Mouse (Mus musculus) cerebellum, postnatal 36 days (tissue): ENCODE data around the gene Gphn.
"Not testable (repeated sequence)": the region's sequence is repeated elsewhere in the genome, so short reads cannot be mapped to it uniquely, and the experiment has no call there.

Experiments used
- DNase-seq, 2 experiments: peaks; one replicate each; pipeline ENCODE4 v3.0.0; 2021 to 2022; ENCODE audit warnings: mixed read lengths in 2 of 2

The Gphn gene

DNA sequence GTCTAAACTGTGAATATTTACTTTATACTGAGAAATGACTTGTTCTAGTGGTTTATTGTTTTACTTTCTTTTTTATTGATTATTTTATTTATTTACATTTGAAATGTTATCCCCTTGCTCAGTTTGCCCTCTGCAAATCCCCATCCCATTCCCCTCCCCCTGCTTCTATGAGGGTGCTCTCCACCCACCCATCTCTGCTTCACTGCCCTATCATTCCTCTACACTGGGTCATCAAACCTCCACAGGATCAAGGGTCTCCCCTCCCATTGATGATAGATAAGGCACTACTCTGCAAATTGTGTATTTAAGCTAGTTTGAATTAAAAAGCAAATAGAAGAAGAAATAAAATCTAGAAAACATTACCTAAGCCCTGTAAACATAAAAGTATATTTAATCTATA lies 163.1 kb downstream of the Gphn start:
- no peak for DNase-seq

DNA sequence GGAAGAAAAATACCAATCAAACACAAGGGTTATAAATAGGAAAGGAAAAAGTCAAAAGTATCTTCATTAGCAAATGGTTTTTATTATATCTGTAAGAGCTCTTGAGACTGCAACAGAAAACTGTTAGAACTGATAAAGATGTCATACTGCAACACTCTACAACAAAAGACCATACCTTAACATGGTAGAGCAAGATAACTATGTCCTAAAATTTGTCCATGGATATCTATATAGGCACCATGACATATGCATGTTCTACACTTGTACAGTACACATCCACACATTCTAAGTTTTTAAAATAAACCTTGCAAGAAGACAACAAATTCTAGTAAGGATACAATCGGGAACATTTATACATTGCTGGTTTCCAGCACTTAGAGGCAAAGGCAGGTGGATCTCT lies 169.1 kb downstream of the Gphn start:
- DNase-seq: no peak

DNA sequence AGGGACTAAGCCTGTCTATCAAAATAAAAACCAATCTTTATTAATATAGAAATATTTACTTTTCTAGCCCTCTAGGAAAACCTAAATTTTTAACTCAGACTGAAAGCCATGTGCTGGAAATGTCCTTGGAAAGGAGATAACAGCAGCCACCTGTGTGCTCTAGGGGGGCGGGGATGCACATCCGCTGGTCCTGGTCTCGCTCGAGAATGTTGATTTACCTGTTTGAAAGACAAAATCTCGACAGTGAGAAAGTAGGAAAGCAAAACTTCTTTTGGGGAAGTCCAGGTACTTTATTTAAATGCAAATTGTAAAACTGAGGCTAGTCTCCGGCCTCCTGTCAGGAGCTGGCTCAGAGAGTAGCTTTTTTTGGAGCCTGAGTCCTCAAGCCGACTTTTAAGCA lies 181.3 kb downstream of the Gphn start:
- DNase-seq: not testable (repeated sequence)

DNA sequence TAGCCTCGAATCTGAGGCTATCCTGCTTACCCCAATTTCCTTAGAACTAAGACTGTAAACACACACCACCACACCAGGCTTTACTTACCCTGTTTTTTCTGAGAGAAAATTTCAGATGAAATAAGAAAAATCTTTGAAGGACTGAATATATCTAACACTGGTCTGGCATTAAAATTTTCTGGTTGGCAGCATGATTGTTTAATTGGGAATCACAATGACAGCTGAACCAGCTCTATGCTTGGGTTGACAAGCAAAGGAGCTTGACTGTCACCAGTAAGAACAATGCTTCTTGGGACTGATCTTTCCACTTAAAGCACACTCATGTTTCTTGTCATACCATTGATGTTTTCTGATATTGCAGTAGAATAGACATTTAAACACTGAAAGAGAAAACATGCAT lies 296.0 kb downstream of the Gphn start:
- DNase-seq: no peak

DNA sequence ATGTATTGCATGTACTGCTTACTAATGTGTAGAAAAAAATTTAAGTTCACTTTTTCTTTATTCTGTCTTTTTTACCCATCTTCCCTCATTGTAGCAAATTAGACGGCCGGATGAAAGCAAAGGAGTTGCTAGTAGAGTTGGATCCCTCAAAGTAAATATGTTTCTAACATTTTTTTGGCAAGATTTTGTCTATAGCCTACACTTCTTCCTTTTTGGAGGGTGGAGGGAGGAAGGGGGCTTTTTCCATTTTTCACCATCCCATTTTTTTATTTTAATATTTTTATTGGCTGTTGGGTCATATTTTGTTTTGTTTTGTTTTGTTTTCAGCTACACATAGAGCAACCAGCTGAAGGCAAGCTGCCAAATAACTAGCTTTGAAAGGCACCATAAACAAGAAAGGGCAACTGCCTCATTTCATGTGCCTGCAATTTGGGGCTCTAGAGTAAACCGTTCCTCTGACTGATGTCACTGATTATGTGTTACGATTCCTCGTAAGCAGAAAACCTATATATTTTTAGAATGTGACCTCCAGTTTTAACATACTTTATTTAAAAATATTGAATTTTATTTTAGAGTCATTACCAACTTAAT lies 296.7 kb downstream of the Gphn start:
- no peak for DNase-seq

DNA sequence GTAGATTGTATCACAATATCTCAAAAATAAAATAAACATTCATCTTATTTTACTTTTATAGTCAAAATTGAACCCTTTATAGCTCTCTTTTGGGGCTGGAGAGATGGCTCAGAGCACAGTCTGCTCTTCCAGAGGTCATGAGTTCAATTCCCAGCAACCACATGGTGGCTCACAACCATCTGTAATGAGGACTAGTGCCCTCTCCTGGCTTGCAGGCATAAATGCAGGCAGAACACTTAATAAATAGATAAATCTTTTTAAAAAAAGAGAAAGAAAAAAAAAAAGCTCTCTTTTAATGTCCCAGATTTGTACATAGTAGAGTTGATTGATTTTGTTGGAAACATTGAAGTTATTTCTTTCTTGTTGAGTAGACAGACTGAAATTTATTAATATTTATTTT lies 311.4 kb downstream of the Gphn start:
- not testable (repeated sequence) for DNase-seq

DNA sequence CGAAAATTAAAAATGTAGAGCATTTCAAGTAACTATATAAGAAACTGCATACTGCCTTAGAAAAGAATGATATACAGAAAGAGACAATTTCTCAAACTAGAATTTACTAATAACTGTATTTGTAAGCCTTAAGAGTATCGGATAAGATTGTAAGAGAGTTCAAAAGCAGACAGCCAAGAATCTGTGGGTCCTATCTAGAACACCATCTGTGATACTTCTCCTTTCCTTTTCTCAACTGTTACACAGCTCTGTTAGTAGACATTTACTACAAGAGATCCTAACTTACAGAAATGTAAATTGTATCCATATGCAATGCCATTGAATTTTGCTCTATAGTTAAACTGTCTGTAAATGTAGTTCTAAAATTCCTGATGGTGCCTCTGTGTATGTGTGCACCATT lies 324.7 kb downstream of the Gphn start:
- no peak for DNase-seq

DNA sequence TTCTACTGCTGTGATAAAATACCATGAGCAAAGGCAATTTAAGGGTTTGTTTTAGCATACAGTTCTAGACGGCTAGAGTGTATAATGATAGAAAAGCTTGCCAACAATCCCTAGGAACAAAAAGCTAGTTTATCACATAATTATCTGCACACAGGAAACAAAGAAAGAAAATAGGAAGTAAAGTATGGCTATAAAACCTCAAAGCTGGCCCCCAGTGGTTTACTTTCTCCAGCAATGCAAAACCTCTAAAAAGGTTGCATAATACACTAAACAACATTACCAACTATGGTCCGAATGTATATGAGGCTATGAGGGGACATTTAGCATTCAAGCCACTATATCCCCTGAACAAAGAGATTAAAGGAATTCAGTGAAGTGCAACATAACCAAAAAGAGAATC lies 405.6 kb downstream of the Gphn start:
- no peak for DNase-seq

DNA sequence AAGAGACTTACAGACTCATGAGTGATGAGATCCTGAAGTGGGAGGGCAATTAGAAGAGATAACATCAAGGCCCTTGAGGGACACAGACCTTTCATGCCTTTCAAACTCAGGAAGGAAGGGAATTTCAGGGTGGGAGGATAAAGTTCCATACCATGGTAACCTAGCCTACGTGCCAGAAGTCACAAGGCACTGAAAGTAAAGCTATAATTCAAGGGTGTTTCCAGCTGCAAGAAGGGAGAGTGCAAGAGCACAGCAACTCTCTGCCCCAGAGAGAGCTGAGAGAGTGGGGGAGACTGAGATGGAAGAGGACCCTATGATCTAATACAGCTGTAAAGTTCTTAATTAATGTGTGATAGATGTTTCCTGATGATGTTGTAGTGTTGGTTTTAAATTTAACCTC lies 413.3 kb downstream of the Gphn start:
- DNase-seq: no peak

DNA sequence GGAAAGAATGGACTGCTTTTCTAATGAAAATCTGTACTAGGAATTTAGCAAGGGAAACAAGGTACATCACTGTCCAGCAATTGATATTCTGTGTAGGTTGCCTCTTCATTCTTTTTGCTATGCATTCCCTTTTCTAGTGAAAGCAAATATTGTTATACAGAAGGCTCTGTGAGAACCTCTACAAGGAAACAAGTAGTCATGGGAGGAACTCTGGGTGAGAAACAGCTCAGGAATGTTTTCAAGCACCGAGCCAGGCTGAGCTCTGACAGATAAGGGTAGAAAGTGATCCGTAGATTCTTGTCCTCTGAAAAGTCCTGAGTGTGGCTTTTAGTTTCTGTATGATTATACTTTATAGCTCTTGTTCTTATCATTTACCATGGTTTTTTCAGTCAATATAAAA lies 413.9 kb downstream of the Gphn start:
- no peak for DNase-seq

DNA sequence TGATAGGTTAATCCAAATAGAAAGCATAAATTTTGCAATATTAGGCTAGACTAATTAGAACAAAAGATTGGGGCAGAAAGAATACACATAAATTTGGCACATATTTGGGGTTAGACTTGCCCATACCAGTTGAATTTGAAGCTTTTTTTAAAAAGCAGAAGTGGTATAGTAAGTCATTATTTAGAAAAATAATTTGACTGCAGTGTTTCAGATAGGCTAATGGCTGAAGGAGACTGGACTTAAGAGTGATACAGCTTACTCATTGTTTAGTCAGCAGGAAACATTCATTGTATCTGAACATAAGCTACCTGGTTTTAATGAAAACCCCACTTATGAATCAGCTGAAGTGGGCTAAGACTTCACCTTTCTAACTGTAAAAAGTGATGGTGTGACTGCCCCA lies 415.0 kb downstream of the Gphn start:
- DNase-seq: no peak

DNA sequence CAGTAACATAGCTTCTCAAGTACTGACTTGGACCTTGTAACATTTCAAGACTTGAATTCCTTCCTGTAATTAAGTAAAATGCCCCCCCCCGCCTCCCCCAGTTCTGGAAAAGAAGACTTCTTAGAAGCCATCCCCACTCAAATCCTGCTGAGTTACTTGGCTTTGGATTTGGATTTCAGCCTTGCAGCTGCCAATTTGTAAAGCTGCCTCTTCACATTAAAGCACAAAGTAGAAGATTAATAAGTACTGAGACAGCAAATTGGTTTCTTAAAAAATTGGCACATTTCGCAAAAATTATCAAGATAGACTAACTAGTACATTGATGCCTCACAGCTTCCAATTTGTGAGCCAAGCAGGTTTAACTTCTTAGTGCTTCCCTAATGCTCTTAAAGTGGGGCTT lies 417.5 kb downstream of the Gphn start:
- DNase-seq: no peak

DNA sequence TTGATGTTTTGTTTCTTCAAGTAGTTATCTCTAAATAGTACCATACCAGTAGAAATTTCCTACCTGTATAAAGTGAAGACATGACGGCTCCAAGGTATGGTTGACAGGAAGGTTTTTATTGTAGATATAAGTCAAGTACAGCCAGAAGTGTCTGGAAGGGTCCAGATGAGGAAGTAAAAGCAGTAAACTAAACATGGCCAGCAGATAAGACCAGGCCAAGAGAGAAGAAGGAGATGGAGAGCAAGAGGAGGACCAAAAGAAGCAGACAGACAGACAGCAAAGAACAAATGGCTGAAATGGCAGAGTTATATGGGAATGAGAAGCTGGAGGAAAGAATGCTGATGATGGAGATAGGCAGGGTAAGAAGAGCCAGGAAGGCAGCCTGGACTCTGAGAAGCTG lies 419.1 kb downstream of the Gphn start:
- DNase-seq: no peak

DNA sequence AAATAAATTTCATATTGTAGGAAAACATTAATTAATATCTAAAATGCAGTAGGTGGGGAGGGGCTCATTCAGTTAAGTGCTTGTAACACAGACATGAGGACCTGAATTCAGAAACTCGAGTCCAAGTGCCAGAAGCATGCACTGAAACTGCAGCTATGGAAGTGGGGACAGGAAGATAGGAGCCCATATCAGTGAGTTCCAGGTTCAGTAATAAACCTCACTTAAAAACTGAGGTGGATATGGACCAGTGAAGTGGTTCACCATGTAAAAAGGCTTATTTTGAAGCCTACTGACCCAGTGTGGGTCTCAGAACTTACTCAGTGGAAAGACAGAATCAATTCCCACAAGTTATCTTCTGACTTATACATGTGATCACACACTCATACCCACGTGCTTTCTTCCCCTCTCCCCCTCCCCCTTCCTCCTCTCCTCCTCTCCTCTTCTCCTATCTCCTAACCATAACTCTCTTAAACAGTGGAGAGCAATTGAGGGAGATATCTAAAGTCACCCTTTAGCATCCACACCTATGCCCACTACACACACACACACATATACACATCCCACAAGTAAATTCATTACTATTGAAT lies 433.6 kb downstream of the Gphn start:
- DNase-seq: no peak

DNA sequence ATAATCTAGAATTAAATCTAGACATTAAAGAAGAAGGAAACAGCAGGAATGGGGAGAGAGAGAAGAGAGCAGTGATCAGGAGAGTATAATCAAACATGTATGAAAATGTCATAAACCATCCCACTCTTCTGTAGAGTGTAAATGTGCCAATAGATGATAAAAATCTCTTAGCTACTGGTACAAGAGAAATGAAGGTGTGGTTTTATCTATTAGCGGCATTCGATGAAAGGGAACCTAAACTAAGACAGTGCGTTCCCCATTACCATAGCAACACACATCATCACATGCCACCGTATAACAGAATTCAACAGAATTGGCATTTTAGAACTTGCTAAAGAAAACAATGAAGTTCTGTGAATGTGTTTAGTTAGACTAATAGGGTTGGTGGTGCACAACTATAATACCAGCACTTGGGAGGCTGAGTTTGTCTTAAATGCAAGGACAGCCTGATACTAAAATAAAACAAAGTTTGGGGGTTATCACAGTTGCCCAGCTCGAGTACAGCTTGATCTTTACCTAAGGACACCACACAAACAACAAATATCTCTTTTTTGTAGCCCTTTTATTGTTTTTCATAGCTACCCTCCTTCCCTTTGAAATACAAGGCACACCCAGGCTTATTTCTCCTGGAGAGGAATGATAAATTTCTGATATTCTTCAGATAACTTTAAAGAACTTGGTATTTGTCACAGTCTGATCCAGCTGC lies 452.1 kb downstream of the Gphn start:
- DNase-seq: no peak

DNA sequence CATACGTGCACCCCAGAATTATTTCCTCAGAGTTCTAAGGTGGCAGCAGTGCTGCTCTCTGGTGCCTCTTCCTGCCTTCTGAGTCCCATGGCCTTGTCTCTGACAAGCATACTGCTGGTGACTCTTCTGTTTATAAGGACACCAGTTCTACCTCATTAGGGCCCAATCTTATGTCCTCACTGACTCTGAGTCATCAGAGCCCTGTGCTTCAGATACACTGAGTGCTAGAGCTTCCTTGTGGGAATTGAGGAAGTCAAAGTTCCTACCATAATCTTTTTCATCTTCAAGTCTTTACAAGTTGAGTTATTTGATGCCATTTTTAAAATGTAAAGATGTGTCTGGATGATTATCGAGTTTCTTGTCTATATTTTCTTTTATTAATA lies 452.6 kb downstream of the Gphn start:
- DNase-seq: no peak

DNA sequence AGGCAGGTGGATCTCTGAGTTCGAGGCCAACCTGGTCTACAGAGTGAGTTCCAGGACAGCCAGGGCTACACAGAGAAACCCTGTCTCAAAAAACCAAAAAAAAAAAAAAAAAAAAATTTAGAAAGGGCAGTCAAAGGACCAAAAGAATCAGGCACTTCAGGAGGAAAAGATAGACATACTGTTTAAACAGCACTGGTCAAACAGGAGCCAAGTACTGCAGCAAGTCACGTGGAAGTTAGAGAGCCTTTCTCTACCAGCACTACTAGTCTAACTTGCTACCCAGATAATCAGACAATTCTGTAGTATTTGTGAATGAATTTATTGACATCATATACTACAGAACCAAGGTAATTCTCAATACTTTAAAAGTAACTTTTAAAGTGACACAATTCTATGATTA lies 454.9 kb downstream of the Gphn start:
- no peak for DNase-seq

DNA sequence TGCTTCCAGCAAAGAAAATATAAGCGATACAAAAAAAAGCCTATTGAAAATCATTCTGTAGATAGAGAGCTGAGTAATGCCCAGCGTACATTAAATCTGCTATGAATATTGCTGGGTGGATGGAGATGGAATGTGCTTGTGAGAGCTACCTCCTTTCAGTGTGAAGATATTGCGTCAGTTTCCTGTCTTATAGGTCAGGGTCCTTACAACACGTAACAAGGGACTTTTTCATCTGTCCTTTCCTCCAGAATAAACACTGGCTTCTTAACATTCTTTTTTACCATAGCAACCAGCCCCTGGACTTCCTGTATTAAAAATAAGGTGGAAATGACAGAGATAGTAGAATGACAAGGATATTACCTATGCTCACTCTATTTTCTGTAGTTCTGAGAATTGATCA lies 456.1 kb downstream of the Gphn start:
- no peak for DNase-seq

DNA sequence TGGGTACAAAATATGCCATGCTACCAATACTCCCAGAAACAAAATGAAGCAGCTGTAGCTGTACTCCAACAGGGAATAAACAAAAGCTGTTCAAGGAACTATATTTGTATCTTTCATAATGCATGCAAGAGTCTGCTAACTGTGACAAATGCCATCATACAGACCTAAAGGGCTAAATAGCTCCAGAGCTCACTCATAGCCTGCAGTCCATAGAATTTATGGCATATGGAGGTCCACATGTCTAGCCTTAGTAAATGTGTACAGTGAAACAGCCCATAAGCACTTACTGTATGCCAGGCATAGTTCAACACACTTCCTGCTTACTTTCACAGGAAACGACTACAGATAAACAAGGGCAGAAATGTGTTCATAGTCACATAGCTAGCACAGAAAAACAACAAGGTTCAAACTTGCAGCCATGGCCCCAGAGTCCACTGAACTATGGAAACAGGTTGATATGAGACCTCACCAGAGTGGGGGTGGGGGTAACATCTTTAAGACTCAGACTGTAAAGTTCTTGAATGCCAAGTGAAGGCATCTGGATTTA lies 459.6 kb downstream of the Gphn start:
- DNase-seq: no peak

DNA sequence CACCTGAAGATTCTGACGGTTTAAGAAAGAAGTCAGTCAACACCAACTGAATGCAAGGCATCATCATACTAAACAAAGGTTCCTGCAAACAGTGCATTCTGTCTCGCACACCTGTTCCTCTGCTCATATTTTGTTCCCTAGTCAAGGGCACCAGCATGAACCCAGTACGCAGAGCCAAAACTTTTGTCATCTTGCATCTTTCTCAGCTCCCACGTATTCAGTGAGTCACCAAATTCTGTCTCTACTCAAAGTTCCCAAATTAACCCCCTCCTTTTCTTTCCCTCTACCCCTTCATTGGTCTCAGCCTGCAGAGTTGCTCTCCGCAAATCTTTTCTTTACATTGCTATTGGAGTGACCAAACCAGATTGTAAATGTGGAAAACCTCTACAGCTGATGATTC lies 462.7 kb downstream of the Gphn start:
- DNase-seq: no peak

DNA sequence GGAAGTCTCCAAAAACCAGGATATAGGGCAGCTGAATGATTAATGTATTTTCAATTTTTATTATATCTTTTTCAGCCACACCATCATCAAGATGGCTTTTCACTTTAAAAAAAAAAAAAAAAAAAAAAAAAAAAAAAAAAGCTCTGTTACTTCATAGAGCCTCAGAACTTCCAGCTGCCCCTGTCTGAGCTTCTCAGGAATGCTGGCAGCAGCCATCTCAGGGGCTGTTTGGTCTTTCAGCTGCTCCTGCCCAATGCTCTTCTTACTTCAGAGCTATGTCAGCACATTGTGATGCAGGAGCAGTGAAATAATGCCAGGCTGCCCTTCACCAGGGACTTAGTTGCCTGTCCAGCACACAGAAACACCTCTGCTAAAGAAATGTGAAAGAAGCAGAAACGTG lies 465.1 kb downstream of the Gphn start, which contains the start of gene Fam71d:
Fam71d (plus strand) TSS at position 211 of the 400 bp plus-strand sequence.
- DNase-seq: no peak

DNA sequence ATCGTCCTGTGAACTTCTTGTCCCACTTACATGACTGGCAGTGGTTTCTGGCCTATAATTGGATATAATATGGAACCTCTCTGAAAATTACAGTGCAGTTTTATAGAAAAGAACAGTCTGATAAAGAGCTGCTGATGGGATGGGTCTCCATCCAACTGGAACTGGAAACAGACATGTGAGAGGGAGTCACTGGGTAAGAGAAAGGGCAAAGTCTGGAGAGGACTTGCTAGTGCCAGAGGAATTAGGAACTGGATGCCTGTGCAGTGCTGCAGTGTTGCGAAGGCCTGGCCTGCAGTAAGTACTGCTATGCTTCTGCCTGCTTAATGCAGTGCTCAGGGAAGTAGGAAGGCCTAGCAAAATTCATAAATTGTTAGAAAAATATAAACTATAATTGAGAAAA lies 467.1 kb downstream of the Gphn start:
- DNase-seq: no peak

DNA sequence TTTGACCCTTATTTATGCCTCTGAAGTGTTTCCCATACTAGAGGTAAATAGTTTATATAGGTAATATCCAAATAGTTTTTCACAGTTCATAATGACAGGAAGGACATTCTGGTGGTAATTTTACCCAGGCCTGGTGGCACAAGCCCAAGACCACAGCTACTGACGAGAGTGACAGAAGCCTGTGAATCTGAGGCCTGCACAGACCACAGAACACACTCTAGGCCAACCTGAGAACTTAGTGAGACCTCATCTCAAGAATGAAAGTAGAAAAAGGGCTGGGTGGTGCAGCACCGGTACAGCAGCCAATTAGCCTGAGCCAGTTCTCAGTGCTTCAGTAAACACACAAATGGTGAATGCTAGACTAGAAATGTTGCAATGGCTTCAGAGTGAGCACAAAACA lies 491.6 kb downstream of the Gphn start:
- DNase-seq: no peak

DNA sequence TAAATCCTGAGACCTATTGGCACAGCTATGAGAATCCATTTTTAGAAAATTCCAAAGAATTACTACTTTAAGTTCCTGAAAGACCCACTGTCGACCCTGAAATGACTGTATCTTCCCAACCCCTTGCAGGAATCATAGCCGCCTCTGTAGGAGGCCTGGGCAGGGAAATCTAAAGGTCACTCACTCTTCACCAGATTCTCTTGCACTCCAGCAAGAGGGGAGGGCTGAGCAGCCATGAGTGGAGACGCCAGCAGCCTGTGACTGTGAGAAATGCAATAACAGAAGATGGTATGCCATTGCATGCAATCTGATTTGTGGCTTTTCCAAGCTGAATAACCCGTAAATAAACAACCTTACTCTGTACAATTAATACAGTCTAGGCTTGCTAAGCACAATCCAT lies 501.5 kb downstream of the Gphn start:
- DNase-seq: no peak
